Mouse (Mus musculus) embryonic stem cell, embryonic (primary cell): ENCODE results near the gene Ptpa.

Source experiments
- CTCF ChIA-PET, 4 experiments: fragments of 300-600 bp in 2 of 4; fragments of 350-600 bp in 2 of 4; sonication (Branson Sonifier 250); formaldehyde crosslinking; loops; one replicate each; lab custom pipeline; 2022; ENCODE audit warnings: inconsistent platforms in 2 of 4; lab: Charles Lee
- POLR2A ChIA-PET, 4 experiments: fragments of 300-600 bp in 2 of 4; fragments of 350-600 bp in 2 of 4; sonication (Branson Sonifier 250); formaldehyde crosslinking; loops; one replicate each; lab custom pipeline; 2022; ENCODE audit warnings: antibody characterized with exemption in 4 of 4, inconsistent platforms in 1 of 4; lab: Charles Lee

Gene Ptpa

GRCm38 (mm10) chr2:30414101-30414500, 1.7 kb upstream of the Ptpa start:
- ChIA-PET CTCF (interaction anchor here in 1 of 4 experiments (1.0 kb wide), 1 partner anchor 21 kb away, joined by 3 read pairs; no protein-coding TSS in a partner anchor), POLR2A (interaction anchor here in 3 of 4 experiments (0.6 to 8.2 kb wide), 13 partner anchors 9 to 149 kb away, joined by 3 to 61 read pairs (median 10); partner anchors contain the start of genes Dolpp1 (in 1 of the 3) and Ier5l (in 1 of the 3))

- POLR2A ChIA-PET, result interaction anchor here in 3 of 4 experiments (0.8 to 8.2 kb wide), 31 partner anchors 9 to 393 kb away, joined by 3 to 61 read pairs (median 7); partner anchors contain the start of genes Dolpp1 (in 3 of the 3), Miga2 (in 2 of the 3), Ntmt1 (in 2 of the 3) and Ier5l (in 1 of the 3)
These were observed 1.2 kb upstream of the Ptpa start for GRCm38 (mm10) chr2:30414681-30415080.

GRCm38 (mm10) chr2:30415157-30415935, 493 bp upstream of the Ptpa start, which contains the start of gene Crat:
Gene Crat, minus strand, starts transcription at chr2:30415813.
- CTCF ChIA-PET, result interaction anchor here (0.5 to 1.1 kb wide), 8 partner anchors 16 to 1500 kb away, joined by 3 to 7 read pairs (median 4); partner anchors contain the start of gene Miga2 (in 1 of the 4)
- POLR2A ChIA-PET, result interaction anchor here in 3 of 4 experiments (0.5 to 8.2 kb wide), 53 partner anchors 9 to 672 kb away, joined by 3 to 61 read pairs (median 5); partner anchors contain the start of genes Dolpp1 (in 3 of the 3), Miga2 (in 3 of the 3), Ntmt1 (in 3 of the 3) and Ier5l (in 2 of the 3)

More at GRCm38 (mm10) chr2:30414681-30415080, 1.2 kb upstream of the Ptpa start:
- CTCF ChIA-PET, result interaction anchor here in 3 of 4 experiments (0.6 to 1.1 kb wide), 5 partner anchors 21 to 124 kb away, joined by 3 to 7 read pairs (median 4); partner anchors contain the start of gene Miga2 (in 1 of the 3)

GRCm38 (mm10) chr2:30416649-30416965, 768 bp downstream of the Ptpa start:
- POLR2A ChIA-PET, result interaction anchor here in 3 of 4 experiments (0.6 to 8.2 kb wide), 26 partner anchors 8 to 392 kb away, joined by 3 to 61 read pairs (median 4); partner anchors contain the start of genes Ntmt1 (in 2 of the 3), Dolpp1 (in 1 of the 3), Endog (in 1 of the 3) and Ier5l (in 1 of the 3)
- CTCF ChIA-PET, result interaction anchor here in 1 of 4 experiments (0.7 kb wide), 1 partner anchor 463 kb away, joined by 3 read pairs; no protein-coding TSS in a partner anchor

DNA sequence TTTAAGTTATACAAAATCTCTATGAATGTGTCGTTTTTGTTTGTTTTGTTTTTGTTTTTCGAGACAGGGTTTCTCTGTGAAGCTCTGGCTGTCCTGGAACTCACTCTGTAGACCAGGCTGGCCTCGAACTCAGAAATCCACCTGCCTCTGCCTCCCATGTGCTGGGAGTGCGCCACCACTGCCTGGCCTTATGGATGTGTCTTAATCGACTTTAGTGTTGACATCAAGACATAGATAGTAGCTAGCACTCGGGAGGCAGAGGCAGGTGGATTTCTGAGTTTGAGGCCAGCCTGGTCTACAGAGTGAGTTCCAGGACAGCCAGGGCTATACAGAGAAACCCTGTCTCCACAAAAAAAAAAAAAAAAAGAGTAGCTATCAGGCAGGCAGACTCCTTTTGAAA, 1.3 kb downstream of the Ptpa start:
- ChIA-PET CTCF (interaction anchor here in 3 of 4 experiments (0.6 to 1.8 kb wide), 4 partner anchors 18 to 462 kb away, joined by 3 to 9 read pairs (median 6); no protein-coding TSS in a partner anchor), POLR2A (interaction anchor here in 3 of 4 experiments (0.6 to 8.2 kb wide), 20 partner anchors 7 to 1211 kb away, joined by 3 to 61 read pairs (median 4); partner anchors contain the start of genes Dolpp1 (in 1 of the 3), Endog (in 1 of the 3), Ier5l (in 1 of the 3) and Miga2 (in 1 of the 3))

DNA sequence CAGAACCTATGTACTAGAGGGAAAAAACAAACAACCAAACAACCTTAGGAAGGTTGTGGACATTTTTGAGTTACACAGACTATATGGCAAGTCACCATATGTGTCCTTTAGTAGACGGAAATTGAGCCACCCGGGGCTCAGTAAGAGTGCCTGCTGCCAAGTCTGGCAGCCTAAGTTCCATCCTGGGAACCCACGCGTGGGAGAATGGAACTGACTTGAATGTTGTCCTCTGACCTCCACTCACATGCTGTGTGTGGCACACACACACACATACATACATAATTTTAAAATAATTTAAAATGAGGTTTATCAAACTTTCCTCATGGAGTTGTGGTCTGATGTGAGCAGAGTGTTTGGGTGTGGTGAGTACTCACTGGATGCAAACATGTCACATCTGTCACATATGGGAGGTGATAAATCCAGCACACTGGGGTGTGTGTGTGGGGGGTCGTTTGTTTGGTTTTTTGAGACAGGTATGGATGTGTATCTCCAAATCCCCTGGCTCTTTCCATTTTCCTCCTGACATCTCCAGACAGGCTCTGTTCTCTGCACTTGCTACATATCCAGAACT, 1.8 kb downstream of the Ptpa start:
- CTCF ChIA-PET, result interaction anchor here (0.6 to 1.8 kb wide), 4 partner anchors 18 to 43 kb away, joined by 5 to 9 read pairs (median 6); no protein-coding TSS in a partner anchor
- POLR2A ChIA-PET, result interaction anchor here in 3 of 4 experiments (0.6 to 8.2 kb wide), 20 partner anchors 8 to 1210 kb away, joined by 3 to 61 read pairs (median 4); partner anchors contain the start of genes Dolpp1 (in 1 of the 3), Endog (in 1 of the 3), Ier5l (in 1 of the 3) and Miga2 (in 1 of the 3)

DNA sequence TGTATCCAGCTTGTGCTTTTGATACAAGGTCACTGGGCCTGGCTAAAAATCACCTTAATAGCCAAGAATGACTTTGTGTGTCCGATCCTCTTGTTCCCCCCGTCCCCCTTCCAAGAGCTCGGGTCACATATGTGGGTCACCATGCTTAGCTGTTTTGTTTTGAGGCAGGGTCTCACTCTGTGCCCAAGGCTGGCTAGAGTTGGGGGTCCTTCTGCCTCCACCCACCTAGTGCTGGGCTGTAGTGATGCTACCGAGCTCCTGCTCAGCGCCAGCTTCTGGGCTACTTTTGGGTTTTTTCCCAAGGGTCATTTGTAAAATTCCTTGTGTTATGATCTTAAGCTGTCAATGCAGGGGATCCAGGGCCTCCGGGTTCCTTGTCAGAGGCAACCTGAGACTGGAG, 2.4 kb downstream of the Ptpa start:
- ChIA-PET CTCF (interaction anchor here (0.8 to 1.8 kb wide), 6 partner anchors 18 to 51 kb away, joined by 3 to 13 read pairs (median 6); no protein-coding TSS in a partner anchor), POLR2A (interaction anchor here in 3 of 4 experiments (0.7 to 8.2 kb wide), 24 partner anchors 8 to 389 kb away, joined by 3 to 61 read pairs (median 4); partner anchors contain the start of genes Ier5l (in 2 of the 3), Dolpp1 (in 1 of the 3), Miga2 (in 1 of the 3) and Ntmt1 (in 1 of the 3))

GRCm38 (mm10) chr2:30419112-30419511, 3.3 kb downstream of the Ptpa start:
- POLR2A ChIA-PET, result interaction anchor here in 3 of 4 experiments (0.5 to 8.2 kb wide), 21 partner anchors 10 to 388 kb away, joined by 3 to 61 read pairs (median 4); partner anchors contain the start of genes Dolpp1 (in 1 of the 3), Ier5l (in 1 of the 3), Miga2 (in 1 of the 3) and Ntmt1 (in 1 of the 3)
- CTCF ChIA-PET, result interaction anchor here (0.5 to 1.8 kb wide), 12 partner anchors 17 to 405 kb away, joined by 3 to 13 read pairs (median 4); no protein-coding TSS in a partner anchor

DNA sequence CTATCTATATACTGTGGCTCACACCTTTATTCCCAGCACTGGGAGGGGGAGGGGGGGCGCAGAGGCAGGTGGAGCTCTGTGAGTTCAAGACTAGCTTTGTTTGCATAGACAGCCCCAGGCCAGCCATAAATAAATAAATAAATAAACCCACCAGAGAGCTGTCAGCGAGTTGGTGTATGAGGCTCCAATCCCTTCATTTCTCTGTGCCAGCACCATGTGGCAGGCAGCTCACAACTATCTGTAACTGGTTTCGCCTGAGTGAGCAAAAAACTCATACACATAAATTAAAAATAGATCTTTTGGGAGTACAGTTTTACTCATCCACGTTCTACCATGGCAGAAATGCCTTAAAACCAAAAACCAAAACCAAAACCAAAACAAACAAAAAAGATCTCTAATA, 5.6 kb downstream of the Ptpa start:
- ChIA-PET POLR2A (interaction anchor here (0.6 to 2.4 kb wide), 14 partner anchors 8 to 400 kb away, joined by 3 to 8 read pairs (median 4); partner anchors contain the start of genes Ier5l (in 2 of the 4), Endog (in 1 of the 4) and Miga2 (in 1 of the 4)), CTCF (interaction anchor here in 3 of 4 experiments (0.6 to 1.4 kb wide), 5 partner anchors 15 to 71 kb away, joined by 3 to 6 read pairs (median 5); no protein-coding TSS in a partner anchor)

- ChIA-PET POLR2A (interaction anchor here in 2 of 4 experiments (1.0 to 3.3 kb wide), 9 partner anchors 8 to 378 kb away, joined by 3 to 16 read pairs (median 6); partner anchors contain the start of genes Crat (in 1 of the 2), Ier5l (in 1 of the 2), Ntmt1 (in 1 of the 2) and Ptpa (in 1 of the 2)), CTCF (interaction anchor here in 3 of 4 experiments (0.7 to 2.0 kb wide), 5 partner anchors 12 to 560 kb away, joined by 3 to 9 read pairs (median 4); no protein-coding TSS in a partner anchor)
These were observed 13.3 kb downstream of the Ptpa start for GRCm38 (mm10) chr2:30429156-30429555.

DNA sequence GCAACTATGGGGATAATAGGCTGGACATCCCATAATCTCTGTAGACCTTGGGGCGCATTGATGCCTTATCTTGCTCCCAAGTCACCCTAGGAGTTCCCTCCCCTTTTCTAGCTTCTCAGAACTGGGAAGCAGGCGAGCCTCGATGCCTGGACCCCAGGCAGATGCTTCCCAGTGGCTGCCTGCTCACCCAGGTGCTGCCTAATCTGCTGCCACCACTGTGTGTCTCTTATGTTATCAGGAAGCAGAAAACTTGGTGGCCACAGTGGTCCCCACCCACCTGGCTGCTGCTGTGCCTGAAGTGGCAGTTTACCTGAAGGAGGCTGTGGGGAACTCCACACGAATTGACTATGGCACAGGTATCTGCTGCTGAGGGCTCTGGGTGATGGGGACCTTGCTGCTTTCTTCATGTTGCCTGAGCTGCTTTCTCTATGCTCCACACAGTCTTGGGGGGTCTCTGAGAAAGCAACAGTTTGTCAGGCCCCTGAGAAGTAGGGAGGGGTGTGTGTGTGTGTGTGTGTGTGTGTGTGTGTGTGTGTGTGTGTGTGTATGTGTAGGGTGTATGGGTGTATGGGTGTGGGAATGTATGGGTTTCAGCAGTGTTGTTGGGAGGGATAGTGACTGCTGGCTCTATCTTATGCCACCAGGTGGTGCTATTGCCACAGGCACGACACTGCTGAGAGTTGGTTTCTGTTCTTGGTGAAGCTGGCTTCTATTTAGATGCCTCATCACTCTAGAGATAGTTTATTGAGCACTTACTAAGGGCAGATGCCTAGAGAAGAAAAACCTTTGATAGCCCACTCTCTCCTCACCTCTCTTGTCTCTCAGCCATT, 19.7 kb downstream of the Ptpa start:
- POLR2A ChIA-PET, result interaction anchor here (0.5 to 2.8 kb wide), 46 partner anchors 8 to 550 kb away, joined by 3 to 22 read pairs (median 4); partner anchors contain the start of genes Ier5l (in 2 of the 4), Ntmt1 (in 2 of the 4), Asb6 (in 1 of the 4) and Crat (in 1 of the 4)
- CTCF ChIA-PET, result interaction anchor here (0.5 to 3.1 kb wide), 97 partner anchors 8 to 1997 kb away, joined by 3 to 64 read pairs (median 4); partner anchors contain the start of genes Ier5l (in 2 of the 4), Asb6 (in 1 of the 4), Dolpp1 (in 1 of the 4) and Miga2 (in 1 of the 4)

DNA sequence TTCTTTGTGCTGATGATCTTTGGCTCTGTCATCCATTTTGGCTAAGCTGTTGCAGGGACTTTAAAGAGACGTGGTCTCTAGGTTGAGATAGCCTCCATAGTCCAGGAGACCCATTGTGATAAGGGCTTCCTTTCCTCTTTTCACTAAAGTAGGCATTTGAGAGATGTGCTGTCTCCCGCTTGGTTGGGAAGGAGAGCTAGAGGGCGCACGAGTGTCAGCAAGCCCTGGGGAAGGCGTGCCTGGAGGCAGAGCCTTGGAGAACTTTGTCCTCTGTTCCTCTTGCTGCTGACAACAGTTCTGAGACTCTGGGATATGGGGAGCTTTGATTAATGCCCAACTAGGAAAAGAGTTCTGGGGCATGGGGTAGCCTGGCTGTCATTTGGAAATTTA, 20.3 kb downstream of the Ptpa start:
- ChIA-PET POLR2A (interaction anchor here (0.5 to 2.8 kb wide), 38 partner anchors 9 to 426 kb away, joined by 3 to 22 read pairs (median 4); partner anchors contain the start of genes Ier5l (in 2 of the 4), Ntmt1 (in 2 of the 4), Asb6 (in 1 of the 4) and Crat (in 1 of the 4)), CTCF (interaction anchor here (0.6 to 3.1 kb wide), 84 partner anchors 8 to 517 kb away, joined by 3 to 64 read pairs (median 4); partner anchors contain the start of genes Ier5l (in 2 of the 4), Asb6 (in 1 of the 4), Dolpp1 (in 1 of the 4) and Miga2 (in 1 of the 4))

DNA sequence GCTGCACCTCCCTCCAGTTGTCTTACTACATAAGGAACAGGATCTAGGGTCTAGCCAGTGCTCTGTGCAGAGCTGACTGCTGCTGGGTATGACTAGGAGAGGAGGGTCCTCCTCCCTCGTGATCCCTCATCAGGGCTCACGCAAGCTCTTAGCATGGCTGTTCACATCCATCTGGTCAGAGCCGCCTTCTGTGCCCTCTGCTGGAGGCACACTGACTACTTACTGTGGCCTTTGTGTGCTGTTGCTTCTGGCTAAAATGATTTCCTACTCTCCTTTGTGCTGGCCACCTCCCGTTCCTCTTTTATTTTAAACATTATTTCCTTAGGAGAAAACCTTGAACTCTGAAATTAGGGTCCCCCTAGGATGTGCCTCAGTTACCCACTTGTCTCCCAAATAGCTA, 21.0 kb downstream of the Ptpa start:
- POLR2A ChIA-PET, result interaction anchor here (0.6 to 2.8 kb wide), 30 partner anchors 8 to 425 kb away, joined by 3 to 22 read pairs (median 4); partner anchors contain the start of genes Ntmt1 (in 2 of the 4), Asb6 (in 1 of the 4), Crat (in 1 of the 4) and Ier5l (in 1 of the 4)
- CTCF ChIA-PET, result interaction anchor here (0.5 to 3.1 kb wide), 60 partner anchors 8 to 516 kb away, joined by 3 to 64 read pairs (median 4); partner anchors contain the start of genes Asb6 (in 1 of the 4), Dolpp1 (in 1 of the 4), Ier5l (in 1 of the 4) and Miga2 (in 1 of the 4)

GRCm38 (mm10) chr2:30437791-30438190, 22.0 kb downstream of the Ptpa start:
- POLR2A ChIA-PET, result interaction anchor here in 1 of 4 experiments (0.5 to 2.2 kb wide), 2 partner anchors 36 to 89 kb away, joined by 5 to 10 read pairs; partner anchors contain the start of gene Ier5l

DNA sequence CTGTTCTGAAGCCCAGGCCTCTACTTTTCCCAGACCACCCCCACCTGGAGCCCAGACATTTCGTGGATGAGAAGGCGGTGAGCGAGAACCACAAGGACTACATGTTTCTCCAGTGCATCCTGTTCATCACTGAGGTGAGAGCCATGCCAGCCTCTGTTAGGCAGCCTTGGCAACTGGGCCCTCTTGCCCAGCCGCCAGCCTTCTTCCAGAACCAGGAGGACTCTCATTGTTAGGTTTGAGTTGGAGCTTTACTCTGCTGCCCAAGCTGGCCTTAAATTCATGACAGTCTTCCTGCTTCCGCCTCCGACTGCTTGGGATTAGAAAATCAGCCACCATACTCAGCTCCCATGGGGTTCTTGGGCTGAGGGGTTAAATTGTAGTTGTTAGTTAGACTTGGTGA, 23.8 kb downstream of the Ptpa start:
- POLR2A ChIA-PET, result interaction anchor here in 2 of 4 experiments (1.0 to 4.2 kb wide), 8 partner anchors 7 to 390 kb away, joined by 4 to 42 read pairs (median 14); partner anchors contain the start of gene Ier5l (in 2 of the 2)
- CTCF ChIA-PET, result interaction anchor here (0.9 to 4.0 kb wide), 9 partner anchors 22 to 388 kb away, joined by 3 to 45 read pairs (median 7); partner anchors contain the start of gene Ier5l (in 1 of the 4)

More at GRCm38 (mm10) chr2:30437791-30438190, 22.0 kb downstream of the Ptpa start:
- CTCF ChIA-PET, result interaction anchor here in 3 of 4 experiments (0.6 to 2.6 kb wide), 7 partner anchors 7 to 358 kb away, joined by 3 to 64 read pairs (median 3); no protein-coding TSS in a partner anchor
